Mouse (Mus musculus) embryonic fibroblast, embryonic 13.5 days (primary cell): ENCODE measurements around the gene Zfr2. TPM values are rescaled to one million over a fixed set of nuclear protein-coding genes. Genes with fewer than 3 reads are reported as not detected.

ENCODE experiments used
- H3K27ac ChIP-seq: 2 replicates; pipeline ENCODE4 v1.5.1; 2012; ENCODE audit warnings: low read length, control low read depth, inconsistent platforms; ENCODE audit not compliant: insufficient read depth
- H3K4me1 ChIP-seq: 2 replicates; pipeline ENCODE4 v1.6.1; 2011; ENCODE audit warnings: low read length; ENCODE audit not compliant: control insufficient read depth, insufficient read depth
- H3K4me3 ChIP-seq: 2 replicates; pipeline ENCODE4 v1.5.1; 2011; ENCODE audit warnings: mild to moderate bottlenecking, control low read depth, low read length; ENCODE audit not compliant: insufficient read depth
- CTCF ChIP-seq: IDR thresholded peaks from 2 replicates; pipeline ENCODE4 v1.5.1; 2011; ENCODE audit warnings: mild to moderate bottlenecking, control low read depth, low read length, moderate library complexity, borderline replicate concordance; ENCODE audit not compliant: insufficient read depth
- POLR2A ChIP-seq: IDR thresholded peaks from 2 replicates; pipeline ENCODE4 v1.6.1; 2011; ENCODE audit warnings: low read depth, mild to moderate bottlenecking, control low read depth, low read length, moderate library complexity
- polyA plus RNA-seq: library from polyadenylated mRNA; stranded (reverse); fragments of >200 nt; gene quantifications from 2 replicates; pipeline ENCODE4 v1.2.4, GENCODE M21; 2011; ENCODE audit warnings: low read depth; ENCODE audit not compliant: missing spikeins, insufficient read length

The Zfr2 gene
- polyA plus RNA-seq, 1 experiment, result 4.1 TPM

- TF ChIP-seq POLR2A (no peak), CTCF (no peak)
- no peaks in the 10 kb centered on the region for H3K4me1 ChIP-seq
- peak overlapping the region; percentile 14 for H3K4me3 ChIP-seq
- H3K27ac ChIP-seq, result no peak overlapping the region
These were observed 52.9 kb downstream of the Zfr2 start for GRCm38 (mm10) chr10:81285694-81286450.

- H3K4me1 ChIP-seq, result no peaks in the 10 kb centered on the region
- TF ChIP-seq POLR2A (no peak), CTCF (no peak)
- H3K27ac ChIP-seq, result no peak overlapping the region
- H3K4me3 ChIP-seq, result no peak overlapping the region
These were observed 53.6 kb downstream of the Zfr2 start for GRCm38 (mm10) chr10:81286586-81286985.

- no peak overlapping the region for H3K4me3 ChIP-seq
- no peak overlapping the region for H3K27ac ChIP-seq
- no peaks in the 10 kb centered on the region for H3K4me1 ChIP-seq
- TF ChIP-seq POLR2A, result no peak
- peak; percentile 63; the same call in 1 of the 2 replicates for TF ChIP-seq CTCF
These were observed 54.7 kb downstream of the Zfr2 start for GRCm38 (mm10) chr10:81287513-81288157.

- Histone ChIP-seq H3K27ac (no peak overlapping the region), H3K4me3 (no peak overlapping the region), H3K4me1 (no peaks in the 10 kb centered on the region)
- TF ChIP-seq POLR2A, result no peak
- TF ChIP-seq CTCF, result peak; percentile 33; the same call in 1 of the 2 replicates
These were observed 55.6 kb downstream of the Zfr2 start for GRCm38 (mm10) chr10:81288601-81289000.

GRCm38 (mm10) chr10:81289278-81289677 is 56.3 kb downstream of the Zfr2 start:
- H3K27ac ChIP-seq, result no peak overlapping the region
- no peak for TF ChIP-seq POLR2A
- peak; percentile 94 for TF ChIP-seq CTCF
- H3K4me3 ChIP-seq, result no peak overlapping the region
- no peaks in the 10 kb centered on the region for H3K4me1 ChIP-seq

GRCm38 (mm10) chr10:81289811-81290210 is 56.9 kb downstream of the Zfr2 start:
- no peak overlapping the region for H3K4me3 ChIP-seq
- peaks cover 4% of the 10 kb centered on the region; the same call in 1 of the 2 replicates for H3K4me1 ChIP-seq
- TF ChIP-seq CTCF (no peak), POLR2A (no peak)
- no peak overlapping the region for H3K27ac ChIP-seq

- H3K27ac ChIP-seq, result no peak overlapping the region
- peaks cover 5% of the 10 kb centered on the region; the same call in 1 of the 2 replicates for H3K4me1 ChIP-seq
- no peak for TF ChIP-seq CTCF
- no peak overlapping the region for H3K4me3 ChIP-seq
These were observed 57.9 kb downstream of the Zfr2 start for GRCm38 (mm10) chr10:81290698-81291460.

- Histone ChIP-seq H3K4me1 (peaks cover 5% of the 10 kb centered on the region; the same call in 1 of the 2 replicates), H3K4me3 (no peak within 1 kb of the TSS), H3K27ac (no peak within 1 kb of the TSS)
- TF ChIP-seq POLR2A (no peak), CTCF (no peak)
These were observed 58.7 kb downstream of the Zfr2 start, which contains the start of gene Tjp3 for GRCm38 (mm10) chr10:81291511-81292104. Tjp3 (minus strand) TSS chr10:81291581.

GRCm38 (mm10) chr10:81292554-81293333 is 59.8 kb downstream of the Zfr2 start, which contains the start of gene Pip5k1c:
Pip5k1c (plus strand) TSS chr10:81292963.
- peak; percentile 89 for TF ChIP-seq CTCF
- TF ChIP-seq POLR2A, result peak; percentile 84
- peak within 1 kb of the TSS; percentile 62 for H3K4me3 ChIP-seq
- no peak within 1 kb of the TSS for H3K27ac ChIP-seq
- H3K4me1 ChIP-seq, result peaks cover 5% of the 10 kb centered on the region; the same call in 1 of the 2 replicates
